Mouse (Mus musculus): ENCODE data around the gene Gpr68. TPM values are rescaled to one million over a fixed set of nuclear protein-coding genes. Genes with fewer than 3 reads are reported as not detected.

The Gpr68 gene
- total RNA-seq, 1 experiment from 2014 or later = 0.85 TPM

- no peak for DNase-seq
Observed at GRCm38 (mm10) chr12:100831021-100831420, 77.0 kb downstream of the Gpr68 start.

Other genes starting within 250 kb of the Gpr68 start
- 11.2 and 12.6 TPM in 2 replicates for gene Rps6ka5, start 181.2 kb downstream of the Gpr68 start, total RNA-seq (2021)
- 11.3 and 13.1 TPM in 2 replicates for gene Dglucy, start 129.1 kb downstream of the Gpr68 start, total RNA-seq (2021)
- gene Ccdc88c, start 120.9 kb upstream of the Gpr68 start, total RNA-seq (2021) = 7.9 and 17.4 TPM in 2 replicates
- 62.4 and 62.7 TPM in 2 replicates for gene Ppp4r3a, start 175.5 kb upstream of the Gpr68 start, total RNA-seq (2021)